14 mouse cellular contexts compared by ENCODE assay signal in genomic region chr1:191946261-191946660, GRCm38 (mm10). TPM values are rescaled to one million over a fixed set of nuclear protein-coding genes. Genes with fewer than 3 reads are reported as not detected.
DNase-seq lines count a peak whose midpoint lies in the region; ATAC-seq and TF ChIP-seq lines count a peak whose summit lies in the region.
"Had no signal": no experiment of that assay in that cellular context is flagged by ENCODE, and none has a peak within 500 bp of the region (broad histone marks: within the 10 kb centered on the region; RNA-seq: fewer than 3 reads in every experiment).

No protein-coding gene starts in this region.

- no peak overlapping the region for H3K4me3 ChIP-seq in heart, adult 2 months
- no peak overlapping the region for H3K4me3 ChIP-seq in heart, embryonic 10.5 days
- H3K4me3 ChIP-seq: hindbrain, embryonic 15.5 days; neural tube, embryonic 13.5 days had no signal

- no peaks in the 10 kb centered on the region for H3K27me3 ChIP-seq in heart, adult 2 months (ENCODE audit: control insufficient read depth, insufficient read depth, low read length)
- H3K27me3 ChIP-seq in heart, embryonic 10.5 days (ENCODE audit: insufficient read depth, poor library complexity, severe bottlenecking) = peaks cover 4% of the 10 kb centered on the region; the same call in 1 of the 2 replicates
- H3K27me3 ChIP-seq: hindbrain, embryonic 15.5 days; neural tube, embryonic 13.5 days had no signal

- H3K79me2 ChIP-seq in heart, adult 2 months (replicated peaks; ENCODE audit: control insufficient read depth, insufficient read depth, low read length) = no peaks in the 10 kb centered on the region

- no peaks in the 10 kb centered on the region for H3K36me3 ChIP-seq in heart, adult 2 months (ENCODE audit: control insufficient read depth, insufficient read depth, low read length)
- no peaks in the 10 kb centered on the region for H3K36me3 ChIP-seq in heart, embryonic 10.5 days
- H3K36me3 ChIP-seq: hindbrain, embryonic 15.5 days; neural tube, embryonic 13.5 days had no signal

- DNase-seq in heart, adult 2 months = peak; percentile 55 to 64
- no peak for DNase-seq in heart, embryonic 10.5 days (ENCODE audit: low spot score)
- DNase-seq in R1 (ENCODE audit: low read depth, low spot score) = peak; percentile 89
- DNase-seq in heart, postnatal 25 days (ENCODE audit: low spot score) = peak; percentile 40
- DNase-seq in skeletal muscle tissue, adult 2 months (ENCODE audit: low read depth, low spot score) = peak; percentile 35
- DNase-seq in right cerebral cortex, adult 18-20 months = no peak
- DNase-seq: cerebellum, adult 9-10 months; forebrain, postnatal 0 days had no signal

- no peak for TF ChIP-seq CTCF in heart, adult 2 months (IDR thresholded peaks at IDR 0.05)

- peak; percentile 22 for TF ChIP-seq POLR2A in heart, adult 2 months (IDR thresholded peaks at IDR 0.05; ENCODE audit: insufficient read depth, low read depth, low read length)

- intact Hi-C loops in heart, adult 2 months (cut with DNase I) = no loop called here
- intact Hi-C loops in heart, postnatal 25 days (cut with DNase I) = loop anchor here (2.0 kb wide), 1 partner anchor 13 kb away; no protein-coding TSS in a partner anchor

- H3K4me1 ChIP-seq in heart, adult 2 months (ENCODE audit: control insufficient read depth, insufficient read depth, low read length) = peaks cover 9% of the 10 kb centered on the region
- H3K4me1 ChIP-seq in heart, embryonic 10.5 days = peaks cover 12% of the 10 kb centered on the region
- H3K4me1 ChIP-seq: hindbrain, embryonic 15.5 days; neural tube, embryonic 13.5 days had no signal

- H3K9me3 ChIP-seq in heart, embryonic 10.5 days = no peaks in the 10 kb centered on the region
- H3K9me3 ChIP-seq: hindbrain, embryonic 15.5 days; neural tube, embryonic 13.5 days had no signal

- TF ChIP-seq EP300 in heart, adult 2 months (IDR thresholded peaks at IDR 0.05; ENCODE audit: insufficient read depth, low read depth, low read length) = peak; percentile 74

- H3K9ac ChIP-seq in heart, adult 2 months (ENCODE audit: low read depth, low read length) = no peak overlapping the region
- H3K9ac ChIP-seq: forebrain, postnatal 0 days; hindbrain, embryonic 15.5 days; neural tube, embryonic 13.5 days had no signal

- no peak for ATAC-seq in cerebellum, adult (ENCODE audit: insufficient number of reproducible peaks, low FRiP score, low TSS enrichment)
- ATAC-seq: forebrain, postnatal 0 days had no signal

- peak overlapping the region; percentile 68 for H3K27ac ChIP-seq in heart, adult 2 months
- H3K27ac ChIP-seq in heart, embryonic 10.5 days = no peak overlapping the region
- H3K27ac ChIP-seq: hindbrain, embryonic 15.5 days; neural tube, embryonic 13.5 days had no signal

- WGBS in heart, adult 2 months = 43% methylated on average over 7 of the region's 7 CpGs
- 70% methylated on average over 7 of the region's 7 CpGs for WGBS in heart, embryonic 10.5 days

RNA-seq across cellular contexts. Expression of gene Rd3, which starts 30.9 kb away (rescaled TPM):
- under 1 TPM; 0.18 to 0.23 TPM for total RNA-seq in heart, adult 2 months (2021)
- 0.47 and 0.49 TPM in 2 replicates for polyA plus RNA-seq in heart, adult 2 months (2012; rRNA removed)
- polyA plus RNA-seq in heart, embryonic 10.5 days (2016; fragmentation: Nextera tagmentation; extraction: Ambion mirVana) = 0.16 and 0.19 TPM in 2 replicates
- total RNA-seq in heart, postnatal 25 days (2021) = under 1 TPM; 0.28 to 0.31 TPM
- total RNA-seq: granulocyte monocyte progenitor cell, adult 5-6 weeks; megakaryocyte progenitor cell, adult 5-6 weeks had no signal
- polyA plus RNA-seq: C2C12 had no signal

RNA-seq across cellular contexts. Expression of gene Slc30a1, which starts 39.7 kb away (rescaled TPM):
- total RNA-seq in heart, adult 2 months (2021) = 10 to 100 TPM; 17.1 to 18.6 TPM
- 5.3 and 11.4 TPM in 2 replicates for polyA plus RNA-seq in heart, adult 2 months (2012; rRNA removed)
- polyA plus RNA-seq in heart, embryonic 10.5 days (2016; fragmentation: Nextera tagmentation; extraction: Ambion mirVana) = 1.8 and 2.5 TPM in 2 replicates
- 10 to 100 TPM; 18.4 to 25.6 TPM for total RNA-seq in heart, postnatal 25 days (2021)

Comparison
In these comparisons a context has a peak if more than half of its experiments do, and no peak if none do; other contexts are left out.
1. DNase-seq: peak in heart, adult 2 months (2 of 2), R1 (single experiment), heart, postnatal 25 days (single experiment) and skeletal muscle tissue, adult 2 months (single experiment); none in heart, embryonic 10.5 days (single experiment) and right cerebral cortex, adult 18-20 months (single experiment).